Mouse (Mus musculus) embryonic facial prominence, embryonic 13.5 days (tissue): Measurements from ENCODE around the gene Chgb. TPM values are rescaled to one million over a fixed set of nuclear protein-coding genes. Genes with fewer than 3 reads are reported as not detected.

Source experiments
- ATAC-seq: fragments of 200-750 bp; cut with Nextera tagmentation; 2 replicates; pipeline ENCODE4 v1.8.0; 2017; ENCODE audit warnings: low read depth; ENCODE audit not compliant: insufficient number of reproducible peaks, insufficient read depth, low FRiP score, low TSS enrichment
- H3K27ac ChIP-seq: fragments of 300-500 bp; sonication (generic); 2 replicates; pipeline ENCODE4 v1.5.1; 2015; ENCODE audit warnings: moderate library complexity, mild to moderate bottlenecking, inconsistent platforms
- H3K27me3 ChIP-seq: fragments of 300-500 bp; sonication (generic); 2 replicates; pipeline ENCODE4 v1.6.1; 2015; ENCODE audit warnings: mild to moderate bottlenecking, inconsistent platforms
- H3K36me3 ChIP-seq: fragments of 300-500 bp; sonication (generic); 2 replicates; pipeline ENCODE4 v1.6.1; 2015; ENCODE audit warnings: mild to moderate bottlenecking, inconsistent platforms
- H3K4me1 ChIP-seq: fragments of 300-500 bp; sonication (generic); 2 replicates; pipeline ENCODE4 v1.6.1; 2015; ENCODE audit warnings: inconsistent platforms
- H3K4me2 ChIP-seq: fragments of 300-500 bp; sonication (generic); 2 replicates; pipeline ENCODE4 v1.6.1; 2015; ENCODE audit warnings: moderate library complexity, mild to moderate bottlenecking, inconsistent platforms
- H3K4me3 ChIP-seq: fragments of 300-500 bp; sonication (generic); 2 replicates; pipeline ENCODE4 v1.5.1; 2015; ENCODE audit warnings: mild to moderate bottlenecking, inconsistent platforms
- H3K9ac ChIP-seq: fragments of 300-500 bp; sonication (generic); 2 replicates; pipeline ENCODE4 v1.6.1; 2015; ENCODE audit warnings: mild to moderate bottlenecking, inconsistent platforms
- H3K9me3 ChIP-seq: fragments of 300-500 bp; sonication (generic); 2 replicates; pipeline ENCODE4 v1.6.1; 2016; ENCODE audit warnings: inconsistent platforms
- WGBS: fragments of 180-500 bp; shearing (Covaris S2); methylation state at CpG from one replicate; pipeline ENCODE4 v1.1.7; 2015; ENCODE audit warnings: mixed read lengths; 5-methylcytosine and 5-hydroxymethylcytosine counted together
- polyA plus RNA-seq: library from polyadenylated mRNA; unstranded; fragments of >200 nt; fragmentation: Nextera tagmentation; extraction: Ambion mirVana; gene quantifications from 2 replicates; pipeline ENCODE4 v1.2.1, GENCODE M21; 2015

Chgb gene
- polyA plus RNA-seq: 1.3 TPM in 2 replicates

DNA sequence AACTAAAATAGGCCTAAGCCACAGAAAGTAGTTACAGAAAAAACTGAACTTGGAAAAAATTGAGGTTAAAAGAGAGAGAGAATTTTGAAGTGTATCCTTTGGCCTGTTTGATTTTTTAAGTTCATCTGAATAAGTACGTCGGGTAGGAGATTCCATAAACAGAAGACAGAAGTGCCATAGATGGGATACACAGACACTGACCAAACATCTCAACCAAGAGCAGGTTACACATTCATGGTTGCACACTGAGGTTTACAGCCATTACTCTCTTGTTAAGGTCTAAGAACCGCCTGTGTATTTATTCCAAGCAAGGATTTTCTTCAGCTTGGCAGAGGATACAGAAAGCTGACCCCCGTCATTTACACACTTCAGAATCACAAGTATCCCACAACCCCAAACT, at the start of gene Chgb:
Gene Chgb, plus strand, starts transcription at position 301 of the 400 bp plus-strand sequence.
- no peaks in the 10 kb centered on the region for H3K9me3 ChIP-seq
- H3K4me1 ChIP-seq: peaks cover 7% of the 10 kb centered on the region
- peaks cover 6% of the 10 kb centered on the region for H3K27me3 ChIP-seq
- no peak for ATAC-seq
- no peaks in the 10 kb centered on the region for H3K36me3 ChIP-seq
- H3K4me2 ChIP-seq: peak within 1 kb of the TSS; percentile 84
- H3K27ac ChIP-seq: 0 out of 2 replicates have a peak within 1 kb of the TSS, but pooled peaks have one; percentile 16
- no peak within 1 kb of the TSS for H3K9ac ChIP-seq
- WGBS: 14% methylated on average over 4 of the region's 4 CpGs
- peak within 1 kb of the TSS; percentile 45 for H3K4me3 ChIP-seq

DNA sequence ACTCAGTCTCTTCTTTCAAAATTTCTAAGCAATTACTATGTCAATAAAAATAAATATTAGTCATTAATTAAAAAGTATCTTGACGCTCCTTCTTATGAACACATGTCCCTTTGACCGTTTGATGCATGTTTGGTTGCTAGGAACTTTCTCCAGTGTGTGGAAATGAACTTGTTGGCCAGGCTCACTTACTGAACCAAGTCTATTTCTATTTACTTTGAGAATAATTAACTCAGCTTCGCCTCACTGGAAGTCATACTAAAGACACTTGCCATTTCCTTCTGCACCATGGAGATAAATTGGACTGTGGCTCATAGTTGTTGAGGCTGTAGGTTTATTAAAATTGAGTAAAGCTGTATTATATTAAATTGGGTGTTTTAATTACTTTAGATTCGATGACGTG, 48.1 kb upstream of the Chgb start:
- H3K36me3 ChIP-seq: no peaks in the 10 kb centered on the region
- no peaks in the 10 kb centered on the region for H3K4me1 ChIP-seq
- no peak overlapping the region for H3K4me2 ChIP-seq
- WGBS: 85% methylated on average over 5 of the region's 5 CpGs
- no peak for ATAC-seq
- no peaks in the 10 kb centered on the region for H3K9me3 ChIP-seq
- no peak overlapping the region for H3K9ac ChIP-seq
- no peak overlapping the region for H3K27ac ChIP-seq
- no peaks in the 10 kb centered on the region for H3K27me3 ChIP-seq
- H3K4me3 ChIP-seq: no peak overlapping the region

DNA sequence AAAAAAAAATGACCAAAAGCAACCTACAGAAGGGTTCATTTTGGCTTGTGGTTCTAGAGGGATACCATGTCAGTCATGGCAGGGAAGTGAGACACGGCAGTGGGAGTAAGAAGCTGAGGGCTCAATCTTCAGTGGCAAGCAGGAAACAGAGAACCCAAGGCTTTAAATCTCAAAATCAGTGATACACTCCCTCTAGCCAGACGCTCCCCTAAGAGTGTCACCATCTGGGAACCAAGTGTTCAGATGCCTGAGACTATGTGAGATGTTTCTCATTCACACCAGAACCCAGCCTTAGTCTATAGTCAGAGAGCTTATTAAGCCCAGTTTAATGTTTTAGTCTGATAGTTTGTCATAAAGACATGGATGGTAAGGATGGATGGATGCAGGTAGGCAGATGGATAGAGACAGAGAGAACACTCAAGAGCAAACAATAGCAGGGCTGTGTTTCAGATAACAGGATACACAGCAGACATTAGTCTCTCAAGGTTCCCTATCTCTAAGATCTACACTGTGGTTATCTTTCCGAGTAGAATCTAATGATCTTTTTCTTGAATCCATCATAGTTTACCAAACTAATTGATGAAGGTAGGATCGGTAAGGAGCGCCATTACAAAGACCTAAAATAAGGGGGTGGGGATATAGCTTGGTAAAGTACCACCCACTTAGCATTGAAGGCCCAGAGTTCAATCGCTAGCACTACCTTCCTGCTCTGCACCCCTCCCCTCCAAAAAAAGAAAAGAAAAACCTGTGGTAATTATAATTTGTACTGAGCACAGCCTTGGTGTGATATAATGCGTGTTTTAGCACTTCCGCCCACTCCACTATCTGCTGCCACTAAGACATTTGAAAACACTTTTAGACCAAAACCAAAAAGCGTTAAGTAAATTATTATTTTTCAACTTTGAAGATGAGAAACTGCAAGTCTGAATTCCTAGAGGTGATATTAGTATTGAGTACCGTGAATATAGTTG, 47.2 kb upstream of the Chgb start:
- no peaks in the 10 kb centered on the region for H3K4me1 ChIP-seq
- WGBS: 91% methylated on average over 10 of the region's 10 CpGs
- no peaks in the 10 kb centered on the region for H3K9me3 ChIP-seq
- no peak overlapping the region for H3K9ac ChIP-seq
- H3K36me3 ChIP-seq: no peaks in the 10 kb centered on the region
- no peaks in the 10 kb centered on the region for H3K27me3 ChIP-seq
- no peak overlapping the region for H3K4me2 ChIP-seq
- no peak overlapping the region for H3K4me3 ChIP-seq
- H3K27ac ChIP-seq: no peak overlapping the region
- ATAC-seq: no peak

DNA sequence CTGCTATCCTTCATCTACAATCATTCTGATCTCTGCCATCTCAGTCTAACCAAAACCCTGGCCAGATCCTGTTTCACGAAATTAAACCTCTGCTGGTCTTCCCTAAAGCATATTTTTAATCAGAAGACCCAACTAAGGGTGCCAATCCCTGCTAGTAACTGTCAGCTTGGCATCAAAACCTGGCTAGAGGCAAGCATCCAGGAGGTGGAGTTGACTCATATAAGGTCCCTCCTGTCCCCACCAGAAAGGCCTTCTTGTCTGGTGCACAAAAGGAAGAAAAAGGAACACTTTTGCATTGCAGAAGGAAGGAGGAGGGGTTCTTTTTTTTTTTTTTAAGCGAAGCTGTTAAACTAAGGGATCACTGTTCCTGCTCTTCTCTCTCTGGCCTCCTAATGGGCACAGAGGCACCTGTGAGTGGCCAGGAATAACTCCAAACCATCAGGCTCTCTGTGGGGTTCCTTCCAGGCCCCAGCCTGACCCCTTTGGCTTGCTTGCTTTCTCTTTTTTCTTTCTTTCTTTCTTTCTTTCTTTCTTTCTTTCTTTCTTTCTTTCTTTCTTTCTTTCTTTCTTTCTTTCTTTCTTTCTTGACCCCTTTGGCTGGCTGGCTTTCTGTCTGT, 42.2 kb upstream of the Chgb start:
- no peak overlapping the region for H3K4me2 ChIP-seq
- 52% methylated on average over 2 of the region's 2 CpGs for WGBS
- no peak for ATAC-seq
- no peaks in the 10 kb centered on the region for H3K36me3 ChIP-seq
- no peak overlapping the region for H3K27ac ChIP-seq
- 0 out of 2 replicates have a peak, but pooled peaks cover 4% of the 10 kb centered on the region for H3K4me1 ChIP-seq
- no peak overlapping the region for H3K9ac ChIP-seq
- no peak overlapping the region for H3K4me3 ChIP-seq
- no peaks in the 10 kb centered on the region for H3K9me3 ChIP-seq
- no peaks in the 10 kb centered on the region for H3K27me3 ChIP-seq

DNA sequence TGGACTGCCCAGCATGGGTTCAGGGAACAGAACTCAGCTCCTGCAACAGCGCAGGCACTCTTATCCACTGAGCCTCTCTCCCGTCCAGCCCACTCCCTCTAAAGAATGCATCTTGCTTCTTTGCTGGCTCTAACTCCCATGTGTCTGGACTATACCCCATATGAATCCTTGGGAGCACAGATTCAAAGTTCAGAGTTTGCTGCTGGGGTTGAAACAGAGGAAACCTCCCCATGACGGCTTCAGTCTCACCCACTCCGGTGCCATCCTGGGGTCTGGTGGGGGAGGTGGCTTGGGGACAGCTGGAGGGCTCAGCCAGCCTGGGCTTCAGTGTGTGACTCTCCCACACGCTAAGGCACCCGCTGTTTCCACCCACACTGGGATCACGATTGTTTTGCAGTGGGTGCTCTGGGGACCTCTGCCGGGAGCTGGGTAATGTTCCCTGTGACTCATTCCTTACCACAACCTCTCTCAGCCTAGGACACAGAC, 39.2 kb upstream of the Chgb start:
- H3K4me2 ChIP-seq: no peak overlapping the region
- no peaks in the 10 kb centered on the region for H3K27me3 ChIP-seq
- no peak overlapping the region for H3K4me3 ChIP-seq
- 58% methylated on average over 8 of the region's 8 CpGs for WGBS
- H3K36me3 ChIP-seq: no peaks in the 10 kb centered on the region
- no peaks in the 10 kb centered on the region for H3K9me3 ChIP-seq
- ATAC-seq: no peak
- no peak overlapping the region for H3K27ac ChIP-seq
- no peak overlapping the region for H3K9ac ChIP-seq
- H3K4me1 ChIP-seq: 0 out of 2 replicates have a peak, but pooled peaks cover 4% of the 10 kb centered on the region

DNA sequence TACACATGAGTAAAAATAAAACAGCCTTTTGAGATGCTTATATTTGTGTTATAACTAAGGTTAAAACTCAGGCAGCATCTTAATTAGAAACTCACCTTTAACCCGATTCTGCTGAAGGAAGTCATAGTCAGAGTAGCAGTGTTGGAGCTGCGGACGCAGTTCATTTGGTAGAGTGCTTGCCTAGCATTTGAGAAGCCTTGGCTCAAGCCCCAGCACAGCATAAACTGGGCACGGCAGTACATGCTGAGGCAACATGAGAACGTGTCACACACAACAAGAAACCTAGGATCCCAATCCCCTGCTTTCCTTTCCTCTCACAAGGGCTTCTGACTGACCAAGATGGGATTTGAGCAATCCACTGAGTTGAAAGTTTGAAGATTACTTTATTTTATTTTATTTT, 36.2 kb upstream of the Chgb start:
- Histone ChIP-seq H3K36me3 (no peaks in the 10 kb centered on the region), H3K9ac (no peak overlapping the region), H3K4me1 (0 out of 2 replicates have a peak, but pooled peaks cover 4% of the 10 kb centered on the region), H3K4me3 (no peak overlapping the region), H3K27ac (no peak overlapping the region), H3K27me3 (no peaks in the 10 kb centered on the region), H3K9me3 (no peaks in the 10 kb centered on the region), H3K4me2 (no peak overlapping the region)
- ATAC-seq: no peak
- 83% methylated on average over 5 of the region's 5 CpGs for WGBS

DNA sequence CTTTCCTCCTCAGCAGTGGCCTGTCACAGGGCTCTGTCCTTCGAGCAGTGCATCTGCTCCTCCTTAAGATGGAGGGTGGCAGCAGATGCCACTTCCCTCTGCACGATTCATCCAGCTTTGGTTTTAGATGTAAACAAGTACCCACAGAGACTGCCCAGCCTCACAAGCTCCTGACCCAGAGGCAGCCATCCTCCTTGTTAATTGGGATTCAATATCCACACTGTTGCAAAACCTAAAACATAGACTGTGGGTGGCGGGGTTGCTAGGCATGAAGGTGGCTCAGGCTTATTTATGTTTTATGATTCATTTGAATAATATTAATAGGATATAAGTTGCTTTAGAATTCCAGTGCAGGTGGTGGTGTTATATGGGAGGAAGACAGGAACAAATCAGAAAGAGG, 35.0 kb upstream of the Chgb start:
- 0 out of 2 replicates have a peak, but pooled peaks cover 4% of the 10 kb centered on the region for H3K4me1 ChIP-seq
- no peak overlapping the region for H3K4me2 ChIP-seq
- H3K27ac ChIP-seq: no peak overlapping the region
- no peaks in the 10 kb centered on the region for H3K27me3 ChIP-seq
- no peak for ATAC-seq
- H3K9ac ChIP-seq: no peak overlapping the region
- WGBS: 85% methylated on average over 3 of the region's 3 CpGs
- H3K36me3 ChIP-seq: peaks cover 9% of the 10 kb centered on the region; the same call in 1 of the 2 replicates
- no peak overlapping the region for H3K4me3 ChIP-seq
- H3K9me3 ChIP-seq: no peaks in the 10 kb centered on the region

DNA sequence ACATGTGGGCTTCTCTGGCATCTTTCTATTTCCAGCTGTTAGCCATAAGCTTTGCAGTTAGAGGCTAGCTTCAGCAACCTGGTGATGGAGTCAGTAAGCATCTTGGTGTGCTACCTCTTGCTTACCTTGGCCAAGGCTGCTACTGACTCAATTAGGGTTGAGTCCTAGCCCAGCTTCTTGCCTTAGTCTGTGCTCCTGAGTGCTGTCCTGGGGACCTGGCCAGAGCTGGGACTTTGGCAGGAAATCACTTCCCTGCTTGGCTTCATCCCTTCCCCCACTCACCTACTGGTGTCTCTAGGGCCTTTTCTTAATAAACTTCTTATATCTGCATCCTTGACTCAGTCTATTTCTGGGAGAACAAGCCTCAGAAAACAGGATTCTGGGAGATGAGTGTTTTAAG, 30.4 kb upstream of the Chgb start:
- Histone ChIP-seq H3K9ac (no peak overlapping the region), H3K27ac (no peak overlapping the region), H3K4me1 (no peaks in the 10 kb centered on the region), H3K4me2 (no peak overlapping the region), H3K9me3 (no peaks in the 10 kb centered on the region), H3K27me3 (no peaks in the 10 kb centered on the region), H3K36me3 (peaks cover 10% of the 10 kb centered on the region; the same call in 1 of the 2 replicates), H3K4me3 (no peak overlapping the region)
- no peak for ATAC-seq

DNA sequence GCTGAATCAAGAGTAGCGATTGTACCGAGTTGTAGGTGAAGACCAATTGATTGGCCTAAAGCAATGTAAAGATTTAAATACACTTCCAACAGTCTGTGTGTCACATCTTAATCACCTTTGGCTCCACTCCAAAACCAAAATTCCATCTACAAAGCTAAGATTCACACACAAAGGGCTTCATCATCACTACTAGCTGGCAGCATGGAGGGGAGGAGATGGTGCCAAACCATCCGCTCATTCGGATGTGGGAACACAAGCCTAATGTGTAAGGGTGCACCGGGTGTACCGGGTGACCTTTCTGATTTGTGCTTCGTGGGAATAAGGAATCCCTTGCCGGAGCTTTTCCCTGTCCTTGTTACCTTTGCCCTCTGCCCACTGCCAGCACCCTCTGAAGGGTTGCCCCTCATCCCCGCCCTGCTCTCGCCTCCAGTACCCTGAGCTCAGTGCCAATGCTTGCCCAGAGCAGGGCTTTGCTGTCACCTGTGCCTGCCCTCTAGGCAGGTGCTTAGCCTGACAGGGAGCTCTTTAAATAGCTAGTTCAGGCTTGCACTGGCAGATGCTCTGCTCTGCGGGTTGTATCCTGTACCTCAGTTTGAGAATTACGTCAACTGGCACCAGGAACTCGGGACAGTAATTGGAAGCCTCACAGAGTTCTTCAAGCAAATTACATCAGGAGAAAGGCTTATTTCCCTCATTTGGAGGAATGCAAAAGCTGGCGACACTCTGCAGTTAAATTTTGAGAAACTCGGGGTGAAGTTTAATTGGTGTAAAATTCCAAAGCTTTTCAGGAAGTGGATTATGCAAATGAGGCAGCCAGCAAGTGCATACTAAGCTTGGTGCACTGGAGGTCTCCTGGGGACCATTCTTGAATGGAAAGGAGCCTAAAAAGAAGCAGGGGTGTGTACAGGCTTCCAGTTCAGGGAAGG, 29.7 kb upstream of the Chgb start:
- Histone ChIP-seq H3K4me2 (no peak overlapping the region), H3K9me3 (no peaks in the 10 kb centered on the region), H3K36me3 (peaks cover 10% of the 10 kb centered on the region; the same call in 1 of the 2 replicates), H3K4me1 (no peaks in the 10 kb centered on the region), H3K27ac (no peak overlapping the region), H3K4me3 (no peak overlapping the region), H3K27me3 (no peaks in the 10 kb centered on the region), H3K9ac (no peak overlapping the region)
- WGBS: 56% methylated on average over 15 of the region's 15 CpGs
- ATAC-seq: 0 out of 2 replicates have a peak, but pooled peaks have one; percentile 15

DNA sequence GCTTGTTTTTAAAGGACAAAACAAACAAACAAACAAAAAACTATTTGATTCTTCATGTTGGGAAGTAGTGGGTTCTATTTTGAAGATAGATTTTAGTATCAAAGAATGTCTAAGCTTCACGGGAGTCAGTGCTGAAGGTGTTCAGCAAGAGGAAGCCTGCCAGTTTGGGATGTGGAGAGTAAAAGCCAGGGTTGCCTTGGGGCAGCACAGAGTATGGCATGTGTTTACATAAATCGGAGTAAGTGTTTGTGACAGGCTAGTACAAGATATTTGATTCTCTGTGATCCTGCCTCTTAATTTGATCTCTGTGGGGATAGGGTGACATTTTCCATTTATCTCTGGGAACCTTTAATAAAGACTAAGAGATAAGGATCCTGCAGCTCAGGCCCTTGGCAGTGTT, 28.7 kb upstream of the Chgb start:
- H3K36me3 ChIP-seq: peaks cover 10% of the 10 kb centered on the region; the same call in 1 of the 2 replicates
- no peak overlapping the region for H3K4me2 ChIP-seq
- no peak overlapping the region for H3K27ac ChIP-seq
- no peaks in the 10 kb centered on the region for H3K9me3 ChIP-seq
- no peak overlapping the region for H3K4me3 ChIP-seq
- H3K9ac ChIP-seq: no peak overlapping the region
- H3K4me1 ChIP-seq: no peaks in the 10 kb centered on the region
- ATAC-seq: no peak
- WGBS: 57% methylated on average over 2 of the region's 2 CpGs
- no peaks in the 10 kb centered on the region for H3K27me3 ChIP-seq

DNA sequence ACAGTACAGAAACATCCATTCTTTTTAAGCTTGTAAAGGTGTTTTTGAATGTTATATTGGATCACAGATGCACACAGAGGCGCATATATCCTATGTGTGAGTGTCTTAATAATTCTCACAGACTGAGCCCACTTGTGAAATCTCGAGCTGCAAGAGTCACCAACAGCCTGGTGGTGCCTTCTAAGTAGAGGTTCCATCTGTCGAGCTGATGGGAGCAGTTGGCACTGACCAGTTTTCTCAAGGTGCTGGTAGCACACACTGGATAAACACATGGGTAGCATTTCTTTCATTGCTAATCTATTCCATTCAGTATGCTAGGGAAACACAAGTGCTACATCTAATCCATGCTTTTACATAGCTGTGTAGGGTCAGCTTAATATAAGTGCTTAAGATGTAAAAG, 27.9 kb upstream of the Chgb start:
- Histone ChIP-seq H3K9me3 (no peaks in the 10 kb centered on the region), H3K27ac (no peak overlapping the region), H3K36me3 (peaks cover 10% of the 10 kb centered on the region; the same call in 1 of the 2 replicates), H3K27me3 (no peaks in the 10 kb centered on the region), H3K4me2 (no peak overlapping the region), H3K4me1 (no peaks in the 10 kb centered on the region), H3K4me3 (no peak overlapping the region), H3K9ac (no peak overlapping the region)
- WGBS: 82% methylated on average over 3 of the region's 3 CpGs
- ATAC-seq: no peak
